Comparison of ENCODE assay signal across 8 mouse cellular contexts in the genomic region with DNA sequence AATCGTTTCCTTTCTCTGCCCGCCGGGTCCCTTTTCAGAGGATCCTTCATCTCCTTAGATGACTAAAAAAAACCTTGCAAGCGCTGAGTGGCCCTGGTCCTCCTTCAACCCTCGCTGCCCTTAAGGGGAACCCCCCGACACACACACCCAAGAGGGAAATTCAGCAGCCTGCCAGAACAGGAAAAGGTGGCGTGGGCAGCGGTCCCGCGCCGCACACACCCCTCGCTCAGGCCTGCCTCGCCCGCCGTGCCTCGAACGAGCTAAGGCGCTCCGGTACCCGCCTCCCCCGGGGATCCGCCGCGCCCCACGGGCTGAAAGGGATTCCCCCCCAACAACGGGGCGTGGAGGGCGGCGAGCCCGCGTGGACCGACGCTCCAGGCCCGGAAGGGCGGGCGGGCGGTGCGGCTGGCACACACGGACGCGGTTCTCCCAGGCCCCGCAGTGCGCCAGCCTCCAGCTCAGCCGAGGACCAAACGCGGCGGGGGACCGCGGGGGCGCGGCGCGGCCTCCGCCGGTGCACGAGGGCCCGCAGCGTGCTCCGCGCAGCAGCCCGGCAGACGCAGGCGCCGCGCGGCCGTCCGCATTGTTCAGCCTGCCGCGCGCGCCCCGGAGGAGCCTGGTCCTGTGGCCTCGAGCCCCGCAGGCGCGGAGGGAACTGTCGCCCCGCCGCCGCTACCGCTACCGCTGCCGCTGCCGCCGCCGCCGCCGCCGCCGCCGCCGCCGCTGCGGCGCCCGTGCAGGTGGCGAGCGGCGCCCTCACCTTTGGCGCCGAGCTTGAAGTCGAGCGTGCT. TPM values are rescaled to one million over a fixed set of nuclear protein-coding genes. Genes with fewer than 3 reads are reported as not detected.
DNase-seq lines count a peak whose midpoint lies in the region; ATAC-seq and TF ChIP-seq lines count a peak whose summit lies in the region.

No protein-coding gene starts in this region.

- H3K9ac ChIP-seq in heart, embryonic 11.5 days (ENCODE audit: low read depth, low read length): peak overlapping the region; percentile 82
- peak overlapping the region; percentile 78 for H3K9ac ChIP-seq in lung, embryonic 14.5 days
- peak overlapping the region; percentile 65 for H3K9ac ChIP-seq in neural tube, embryonic 15.5 days (replicated peaks)

- DNase-seq in A20 (ENCODE audit: low read depth, low spot score) (peak; percentile 44), ZHBTc4 (ENCODE audit: low read depth, low spot score) (peak; percentile 46)
- peak; percentile 61 for DNase-seq in embryo, embryonic 11 days
- DNase-seq in kidney, postnatal 25 days: peak; percentile 22 to 38
- DNase-seq in lung, embryonic 14.5 days: peak; percentile 28
- DNase-seq in thymus, postnatal 0 days (ENCODE audit: low spot score): peak; percentile 18

- H3K9me3 ChIP-seq in heart, embryonic 11.5 days (replicated peaks; ENCODE audit: control insufficient read depth, low read length): no peaks in the 10 kb centered on the region
- H3K9me3 ChIP-seq in lung, embryonic 14.5 days (ENCODE audit: low read depth, low read length): no peaks in the 10 kb centered on the region
- H3K9me3 ChIP-seq in neural tube, embryonic 15.5 days (replicated peaks): no peaks in the 10 kb centered on the region

- 15% methylated on average over 59 of the region's 104 CpGs for WGBS in heart, embryonic 11.5 days (ENCODE audit: insufficient replicate concordance)
- WGBS in lung, embryonic 14.5 days: 14% methylated on average over 71 of the region's 104 CpGs
- WGBS in neural tube, embryonic 15.5 days: 21% methylated on average over 71 of the region's 104 CpGs

- H3K27me3 ChIP-seq in heart, embryonic 11.5 days (ENCODE audit: control insufficient read depth, insufficient read depth, low read length): peaks cover 2% of the 10 kb centered on the region; the same call in 1 of the 2 replicates
- H3K27me3 ChIP-seq in lung, embryonic 14.5 days (ENCODE audit: insufficient read depth, low read length): no peaks in the 10 kb centered on the region
- no peaks in the 10 kb centered on the region for H3K27me3 ChIP-seq in neural tube, embryonic 15.5 days (replicated peaks)

- peak overlapping the region; percentile 77 for H3K27ac ChIP-seq in heart, embryonic 11.5 days (ENCODE audit: low read depth, low read length)
- peak overlapping the region; percentile 82 for H3K27ac ChIP-seq in lung, embryonic 14.5 days (ENCODE audit: low read depth)
- H3K27ac ChIP-seq in neural tube, embryonic 15.5 days (replicated peaks): peak overlapping the region; percentile 91

- ATAC-seq in heart, embryonic 11.5 days (replicated peaks; ENCODE audit: insufficient number of reproducible peaks, low FRiP score, low TSS enrichment): peak; percentile 45
- peak; percentile 63 for ATAC-seq in lung, embryonic 14.5 days (ENCODE audit: insufficient read depth)
- ATAC-seq in neural tube, embryonic 15.5 days (ENCODE audit: low FRiP score): peak; percentile 70

- peak overlapping the region; percentile 63 for H3K4me2 ChIP-seq in heart, embryonic 11.5 days
- H3K4me2 ChIP-seq in lung, embryonic 14.5 days: peak overlapping the region; percentile 59
- H3K4me2 ChIP-seq in neural tube, embryonic 15.5 days: peak overlapping the region; percentile 53

- peak overlapping the region; percentile 70 for H3K4me3 ChIP-seq in heart, embryonic 11.5 days (ENCODE audit: low read depth, low read length)
- H3K4me3 ChIP-seq in lung, embryonic 14.5 days (ENCODE audit: low read depth, low read length): peak overlapping the region; percentile 65
- H3K4me3 ChIP-seq in neural tube, embryonic 15.5 days (replicated peaks): peak overlapping the region; percentile 60

- H3K36me3 ChIP-seq in heart, embryonic 11.5 days (ENCODE audit: control insufficient read depth, insufficient read depth, low read length): no peaks in the 10 kb centered on the region
- no peaks in the 10 kb centered on the region for H3K36me3 ChIP-seq in lung, embryonic 14.5 days (ENCODE audit: insufficient read depth)
- no peaks in the 10 kb centered on the region for H3K36me3 ChIP-seq in neural tube, embryonic 15.5 days

- no peaks in the 10 kb centered on the region for H3K4me1 ChIP-seq in heart, embryonic 11.5 days (ENCODE audit: control insufficient read depth, insufficient read depth, low read length)
- no peaks in the 10 kb centered on the region for H3K4me1 ChIP-seq in lung, embryonic 14.5 days (ENCODE audit: insufficient read depth)
- peaks cover 13% of the 10 kb centered on the region; the same call in 1 of the 2 replicates for H3K4me1 ChIP-seq in neural tube, embryonic 15.5 days

- no peak for TF ChIP-seq CTCF in lung, embryonic 14.5 days (IDR thresholded peaks at IDR 0.05; ENCODE audit: low read depth)

RNA-seq across cellular contexts. Expression of gene Sms, which starts 0.7 kb away (rescaled TPM):
- polyA plus RNA-seq in heart, embryonic 11.5 days (2014; fragmentation: Nextera tagmentation; extraction: Ambion mirVana): 74.5 and 75.4 TPM in 2 replicates
- 81.1 and 95.3 TPM in 2 replicates for polyA plus RNA-seq in lung, embryonic 14.5 days (2014; fragmentation: Nextera tagmentation; extraction: Ambion mirVana)
- polyA plus RNA-seq in neural tube, embryonic 15.5 days (2015; fragmentation: Nextera tagmentation; extraction: Ambion mirVana): 130 and 162 TPM in 2 replicates
- polyA plus RNA-seq in thymus, postnatal 0 days (2015; fragmentation: Nextera tagmentation; extraction: Ambion mirVana): 90.7 and 92.6 TPM in 2 replicates

Comparison
In these comparisons a context has a peak if more than half of its experiments do, and no peak if none do; other contexts are left out.
1. Peak in every context shown above with its lines: DNase-seq, ATAC-seq, H3K4me3 ChIP-seq and H3K27ac ChIP-seq.